Mouse (Mus musculus) G1E (cell line): Measurements from ENCODE around the gene Pheta1.

ENCODE experiments used
- CTCF ChIP-seq: IDR thresholded peaks from 2 replicates; pipeline ENCODE4 v1.5.1; 2012; ENCODE audit warnings: low read depth, low read length, inconsistent platforms, mixed read lengths
- TAL1 ChIP-seq: conservative IDR thresholded peaks from 2 replicates; pipeline ENCODE4 v1.6.1; 2012; ENCODE audit warnings: low read depth, low read length, inconsistent platforms, mixed read lengths

- no peak for TF ChIP-seq CTCF
- no peak for TF ChIP-seq TAL1
These were observed 37.3 kb upstream of the Pheta1 start for GRCm38 (mm10) chr5:121811485-121811931.
